Mouse (Mus musculus) E14TG2a.4 (cell line): ENCODE measurements at regions not wholly inside any gene's neighbourhood (a gene's known extent, or its start where the extent isn't known, plus 50 kb on each side); places are given as distances from the start of the nearest gene placed in this dataset.

ENCODE experiments used
- H3K27me3 ChIP-seq: 2 replicates; pipeline ENCODE4 v1.6.1; 2014; ENCODE audit warnings: low read length, control low read depth; ENCODE audit not compliant: insufficient read depth
- H3K36me3 ChIP-seq: 2 replicates; pipeline ENCODE4 v1.6.1; 2014; ENCODE audit warnings: low read length, control low read depth; ENCODE audit not compliant: insufficient read depth
- H3K4me1 ChIP-seq: replicated peaks from 2 replicates; pipeline ENCODE4 v1.6.1; 2014; ENCODE audit warnings: low read depth, low read length, control low read depth
- H3K4me3 ChIP-seq: replicated peaks from 2 replicates; pipeline ENCODE4 v1.5.1; 2014; ENCODE audit warnings: mild to moderate bottlenecking, low read length
- H3K9me3 ChIP-seq: 2 replicates; pipeline ENCODE4 v1.6.1; 2014; ENCODE audit warnings: low read length, control low read depth
- CTCF ChIP-seq: conservative IDR thresholded peaks from 2 replicates; pipeline ENCODE4 v1.5.1; 2014; ENCODE audit warnings: low read length
- NANOG ChIP-seq: IDR thresholded peaks from 2 replicates; pipeline ENCODE4 v1.6.1; 2014; ENCODE audit warnings: borderline replicate concordance, low read length, mixed read lengths
- POU5F1 ChIP-seq: IDR thresholded peaks from 2 replicates; pipeline ENCODE4 v1.6.1; 2014; ENCODE audit warnings: low read length, borderline replicate concordance

- Histone ChIP-seq H3K4me1 (no peaks in the 10 kb centered on the region), H3K27me3 (no peaks in the 10 kb centered on the region), H3K9me3 (no peaks in the 10 kb centered on the region), H3K36me3 (no peaks in the 10 kb centered on the region), H3K4me3 (no peak overlapping the region)
- TF ChIP-seq CTCF = no peak
- TF ChIP-seq NANOG = no peak
- TF ChIP-seq POU5F1 = no peak
Observed at GRCm38 (mm10) chr10:37494552-37495166, 355.9 kb upstream of the Marcks start.

- Histone ChIP-seq H3K4me3 (no peak overlapping the region), H3K27me3 (no peaks in the 10 kb centered on the region), H3K4me1 (no peaks in the 10 kb centered on the region), H3K9me3 (no peaks in the 10 kb centered on the region), H3K36me3 (no peaks in the 10 kb centered on the region)
- TF ChIP-seq CTCF (no peak), NANOG (no peak)
Observed at GRCm38 (mm10) chr10:37494098-37494497, 355.4 kb upstream of the Marcks start.

DNA sequence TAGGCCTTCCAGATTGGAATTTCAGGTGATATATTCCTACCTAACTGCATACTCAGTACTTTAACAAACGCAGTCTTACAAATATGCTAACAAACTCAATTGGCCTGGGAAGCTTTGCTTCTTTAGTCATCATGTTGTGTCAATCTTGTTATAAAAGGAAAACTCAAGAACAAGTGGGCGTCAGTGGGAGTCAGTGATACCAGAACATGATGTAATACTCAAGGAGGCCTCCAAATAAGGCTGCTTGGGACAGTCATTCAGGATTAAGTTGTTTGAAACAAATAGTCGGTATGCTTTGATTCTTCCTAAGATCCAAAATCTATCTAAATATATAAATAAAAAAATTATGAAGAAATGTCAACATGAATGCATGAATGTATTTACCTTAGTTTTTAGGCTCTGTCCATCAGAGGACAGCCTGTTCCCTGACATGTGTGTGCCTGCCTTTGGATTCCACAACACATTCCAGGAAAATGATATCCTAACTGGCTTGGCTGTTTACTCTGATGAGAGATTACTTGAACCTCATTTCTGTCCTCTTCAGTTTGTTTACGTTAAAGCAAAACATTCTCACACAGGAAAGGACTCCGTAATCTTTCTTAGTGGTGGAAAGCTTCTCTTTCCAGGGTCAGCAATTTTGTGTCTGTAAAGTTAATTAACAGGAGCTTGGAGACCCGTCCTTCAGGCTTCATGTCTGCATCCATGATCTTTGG is 345.7 kb upstream of the Marcks start:
- Histone ChIP-seq H3K4me1 (no peaks in the 10 kb centered on the region), H3K27me3 (no peaks in the 10 kb centered on the region), H3K9me3 (no peaks in the 10 kb centered on the region), H3K4me3 (no peak overlapping the region), H3K36me3 (no peaks in the 10 kb centered on the region)
- TF ChIP-seq POU5F1 (no peak), NANOG (no peak), CTCF (no peak)

GRCm38 (mm10) chr10:37483521-37483920 is 344.8 kb upstream of the Marcks start:
- TF ChIP-seq NANOG (no peak), CTCF (no peak), POU5F1 (no peak)
- H3K36me3 ChIP-seq = no peaks in the 10 kb centered on the region
- H3K4me1 ChIP-seq = no peaks in the 10 kb centered on the region
- no peaks in the 10 kb centered on the region for H3K27me3 ChIP-seq
- no peak overlapping the region for H3K4me3 ChIP-seq
- H3K9me3 ChIP-seq = no peaks in the 10 kb centered on the region

GRCm38 (mm10) chr10:37481879-37482278 is 343.2 kb upstream of the Marcks start:
- Histone ChIP-seq H3K4me3 (no peak overlapping the region), H3K27me3 (no peaks in the 10 kb centered on the region), H3K36me3 (no peaks in the 10 kb centered on the region), H3K4me1 (no peaks in the 10 kb centered on the region), H3K9me3 (peaks cover 3% of the 10 kb centered on the region; the same call in 1 of the 2 replicates)
- TF ChIP-seq NANOG (no peak), POU5F1 (no peak), CTCF (no peak)

DNA sequence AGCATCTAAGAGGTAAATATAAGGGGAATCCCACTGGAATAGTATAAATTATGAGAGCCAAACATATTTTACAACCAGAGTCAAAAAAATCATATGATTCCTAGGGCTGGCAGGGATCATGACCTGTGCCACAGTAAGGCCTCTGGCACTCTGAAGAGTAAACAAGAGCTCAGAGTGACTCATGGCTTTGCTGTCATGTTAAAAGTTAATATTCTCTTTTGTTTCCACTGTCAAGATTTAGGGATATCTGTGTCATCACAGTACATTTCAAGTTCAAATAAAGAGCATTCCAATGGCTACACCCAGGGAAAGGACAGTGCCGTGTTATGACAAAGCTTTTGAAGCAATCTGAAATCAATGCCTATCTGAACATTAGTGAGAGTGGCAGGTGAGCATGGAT is 341.6 kb upstream of the Marcks start:
- H3K4me3 ChIP-seq = no peak overlapping the region
- H3K4me1 ChIP-seq = no peaks in the 10 kb centered on the region
- TF ChIP-seq POU5F1 (no peak), CTCF (no peak), NANOG (no peak)
- H3K27me3 ChIP-seq = no peaks in the 10 kb centered on the region
- H3K36me3 ChIP-seq = no peaks in the 10 kb centered on the region; the same call in 1 of the 2 replicates
- H3K9me3 ChIP-seq = peaks cover 16% of the 10 kb centered on the region

DNA sequence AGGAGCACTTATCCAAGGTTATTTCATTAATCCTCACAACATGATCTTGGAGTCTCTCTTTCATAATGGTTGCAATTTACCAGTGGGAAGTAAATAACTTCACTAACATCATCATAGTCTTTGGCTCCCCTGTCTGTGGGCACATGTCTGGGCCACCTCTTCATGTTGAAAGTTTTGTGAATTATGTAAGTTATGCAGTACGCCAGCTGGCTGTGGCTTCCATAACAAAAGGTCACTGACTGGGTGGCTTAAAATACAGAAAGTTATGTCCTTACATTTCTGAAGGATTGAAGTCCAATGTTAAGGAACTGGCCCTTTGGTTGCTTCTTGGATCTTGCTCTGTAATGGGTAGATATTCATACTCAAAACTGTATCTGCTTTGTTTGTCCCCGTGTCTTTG is 339.4 kb upstream of the Marcks start:
- peaks cover 19% of the 10 kb centered on the region for H3K9me3 ChIP-seq
- no peaks in the 10 kb centered on the region for H3K27me3 ChIP-seq
- TF ChIP-seq NANOG (no peak), POU5F1 (no peak), CTCF (no peak)
- H3K36me3 ChIP-seq = no peaks in the 10 kb centered on the region; the same call in 1 of the 2 replicates
- 0 out of 2 replicates have a peak, but pooled peaks cover 8% of the 10 kb centered on the region for H3K4me1 ChIP-seq
- H3K4me3 ChIP-seq = no peak overlapping the region

DNA sequence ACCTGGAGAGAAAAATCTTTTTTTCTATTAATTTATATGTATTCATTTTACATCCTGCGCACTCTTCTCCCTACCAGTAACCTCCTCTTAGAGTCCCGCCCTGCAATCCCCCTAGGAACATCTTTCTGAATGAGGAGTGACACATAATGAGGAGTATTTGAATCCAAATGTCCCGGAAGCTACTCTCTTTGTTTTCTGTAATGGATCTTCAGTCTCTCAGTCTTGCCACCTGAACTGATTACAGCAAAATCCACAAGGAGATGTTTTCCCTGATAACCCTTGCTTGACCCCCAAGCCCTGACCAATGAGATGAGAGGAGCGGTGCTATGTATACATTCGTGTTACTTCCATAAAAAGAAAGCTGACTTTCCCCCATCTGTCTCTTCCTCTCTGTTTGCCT is 334.4 kb upstream of the Marcks start:
- H3K4me1 ChIP-seq = peaks cover 16% of the 10 kb centered on the region
- no peaks in the 10 kb centered on the region for H3K27me3 ChIP-seq
- H3K9me3 ChIP-seq = peaks cover 19% of the 10 kb centered on the region
- TF ChIP-seq NANOG (peak; percentile 77; the same call in 1 of the 2 replicates), CTCF (no peak)
- no peaks in the 10 kb centered on the region; the same call in 1 of the 2 replicates for H3K36me3 ChIP-seq
- no peak overlapping the region for H3K4me3 ChIP-seq

DNA sequence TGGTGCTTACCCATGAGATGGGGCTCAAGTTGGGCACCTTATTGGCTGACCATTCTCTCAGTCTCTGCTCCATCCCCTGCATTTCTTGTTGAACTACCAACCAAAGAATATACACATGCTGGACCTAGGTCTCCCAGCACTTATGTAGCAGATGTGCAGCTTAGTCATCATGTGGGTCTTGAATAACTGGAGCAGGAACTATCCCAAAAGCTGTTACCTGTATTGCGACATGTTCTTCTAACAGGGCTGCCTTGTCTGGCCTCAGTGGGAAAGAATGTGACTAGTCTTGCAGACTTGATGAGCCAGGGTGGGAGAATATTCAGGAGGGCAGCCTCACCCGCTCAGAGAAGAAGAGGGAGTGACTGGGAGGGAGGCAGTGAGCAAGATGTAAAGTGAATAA is 318.7 kb upstream of the Marcks start:
- H3K36me3 ChIP-seq = no peaks in the 10 kb centered on the region
- TF ChIP-seq NANOG (no peak), POU5F1 (no peak), CTCF (no peak)

More for the DNA sequence above, 318.7 kb upstream of the Marcks start:
- H3K9me3 ChIP-seq = no peaks in the 10 kb centered on the region
- no peaks in the 10 kb centered on the region for H3K27me3 ChIP-seq
- no peaks in the 10 kb centered on the region for H3K4me1 ChIP-seq
- H3K4me3 ChIP-seq = no peak overlapping the region
